Mouse (Mus musculus) regulatory T cell (primary cell): Measurements from ENCODE around the gene Slc9a5.

Experiments used
- in situ Hi-C: fragments of 300-600 bp; cut with MboI, MseI; formaldehyde crosslinking; loops from one replicate; pipeline ENCODE4 v1.15.1; 2025; ENCODE audit warnings: high pct_unique_total_duplicates

Slc9a5 gene

GRCm38 (mm10) chr8:105406416-105406815 is 57.8 kb downstream of the Slc9a5 start:
- in situ Hi-C loops = no loop called here

- in situ Hi-C loops = no loop called here
Observed at GRCm38 (mm10) chr8:105408331-105408730, 59.7 kb downstream of the Slc9a5 start.

GRCm38 (mm10) chr8:105409947-105410346 is 61.3 kb downstream of the Slc9a5 start:
- in situ Hi-C loops = no loop called here

- in situ Hi-C loops = no loop called here
Observed at GRCm38 (mm10) chr8:105413391-105413790, 64.7 kb downstream of the Slc9a5 start, which contains the start of the genes Kctd19 and Lrrc36. Gene Kctd19, minus strand, starts transcription at chr8:105413502. Gene Lrrc36, plus strand, starts transcription at chr8:105413571.

GRCm38 (mm10) chr8:105418992-105419391 is 70.3 kb downstream of the Slc9a5 start:
- in situ Hi-C loops = no loop called here
